Mouse (Mus musculus) intestine, embryonic 14.5 days (tissue): Measurements from ENCODE around the gene Atp6v1e1. TPM values are rescaled to one million over a fixed set of nuclear protein-coding genes. Genes with fewer than 3 reads are reported as not detected.

Experiments
- ATAC-seq: fragments of 200-750 bp; cut with Nextera tagmentation; replicated peaks from 2 replicates; pipeline ENCODE4 v1.8.0; 2017; ENCODE audit warnings: low read depth, moderate number of reproducible peaks, moderate TSS enrichment, moderate library complexity; ENCODE audit not compliant: low FRiP score, low TSS enrichment
- DNase-seq: peaks from one replicate; pipeline ENCODE4 v3.0.0-alpha.2; 2018; ENCODE audit warnings: low spot score
- H3K27ac ChIP-seq: fragments of 300-500 bp; sonication (generic); 2 replicates; pipeline ENCODE4 v1.5.1; 2014; ENCODE audit warnings: low read depth, mild to moderate bottlenecking, control low read depth
- H3K27me3 ChIP-seq: fragments of 300-500 bp; sonication (generic); replicated peaks from 2 replicates; pipeline ENCODE4 v1.6.1; 2014; ENCODE audit warnings: low read length, control low read depth; ENCODE audit not compliant: control insufficient read depth, insufficient read depth
- H3K36me3 ChIP-seq: fragments of 300-500 bp; sonication (generic); 2 replicates; pipeline ENCODE4 v1.6.1; 2014; ENCODE audit warnings: low read length, control low read depth; ENCODE audit not compliant: control insufficient read depth, insufficient read depth
- H3K4me1 ChIP-seq: fragments of 300-500 bp; sonication (generic); replicated peaks from 2 replicates; pipeline ENCODE4 v1.6.1; 2014; ENCODE audit warnings: low read length, control low read depth, mixed read lengths; ENCODE audit not compliant: control insufficient read depth, insufficient read depth
- H3K4me2 ChIP-seq: fragments of 300-500 bp; sonication (generic); 2 replicates; pipeline ENCODE4 v1.6.1; 2014; ENCODE audit warnings: low read length
- H3K4me3 ChIP-seq: fragments of 300-500 bp; sonication (generic); 2 replicates; pipeline ENCODE4 v1.5.1; 2014; ENCODE audit warnings: low read depth, low read length, control low read depth, mixed read lengths
- H3K9ac ChIP-seq: fragments of 300-500 bp; sonication (generic); 2 replicates; pipeline ENCODE4 v1.6.1; 2014; ENCODE audit warnings: mild to moderate bottlenecking, low read length
- H3K9me3 ChIP-seq: fragments of 300-500 bp; sonication (generic); 2 replicates; pipeline ENCODE4 v1.6.1; 2016; ENCODE audit warnings: low read length, control low read depth; ENCODE audit not compliant: control insufficient read depth
- WGBS: fragments of 180-500 bp; shearing (Covaris S2); extraction: QIAGEN DNeasy Blood & Tissue Kit; methylation state at CpG from one replicate; pipeline ENCODE4 v1.1.7; 2014; 5-methylcytosine and 5-hydroxymethylcytosine counted together
- microRNA-seq: library from miRNA; unstranded; fragments of <30 nt; microRNA quantifications from one replicate; pipeline ENCODE4, GENCODE M21; 2016
- polyA plus RNA-seq: library from polyadenylated mRNA; unstranded; fragments of >200 nt; fragmentation: Nextera tagmentation; extraction: Ambion mirVana; gene quantifications from 2 replicates; pipeline ENCODE4 v1.2.1, GENCODE M21; 2014

Gene Atp6v1e1
- polyA plus RNA-seq, 1 experiment from 2014 or later: 116 TPM

- no peak for ATAC-seq
Observed at GRCm38 (mm10) chr6:120773149-120773628, 49.4 kb downstream of the Atp6v1e1 start, which contains the start of gene Slc25a18. Slc25a18 (plus strand) TSS chr6:120773578.

GRCm38 (mm10) chr6:120772025-120772424 lies 50.6 kb downstream of the Atp6v1e1 start:
- Histone ChIP-seq H3K27me3 (no peaks in the 10 kb centered on the region), H3K4me3 (no peak overlapping the region), H3K9me3 (no peaks in the 10 kb centered on the region), H3K9ac (no peak overlapping the region), H3K4me2 (no peak overlapping the region), H3K36me3 (no peaks in the 10 kb centered on the region; the same call in 1 of the 2 replicates), H3K4me1 (no peaks in the 10 kb centered on the region), H3K27ac (no peak overlapping the region)
- no peak for ATAC-seq
- no peak for DNase-seq

More at GRCm38 (mm10) chr6:120773149-120773628, 49.4 kb downstream of the Atp6v1e1 start, which contains the start of gene Slc25a18:
- no peak for DNase-seq
- H3K9ac ChIP-seq: no peak within 1 kb of the TSS
- H3K4me1 ChIP-seq: no peaks in the 10 kb centered on the region
- 0 out of 2 replicates have a peak within 1 kb of the TSS, but pooled peaks have one; percentile 14 for H3K27ac ChIP-seq
- no peak within 1 kb of the TSS for H3K4me3 ChIP-seq
- no peaks in the 10 kb centered on the region; the same call in 1 of the 2 replicates for H3K36me3 ChIP-seq
- H3K9me3 ChIP-seq: no peaks in the 10 kb centered on the region
- WGBS: 55% methylated on average over 5 of the region's 5 CpGs
- no peak within 1 kb of the TSS for H3K4me2 ChIP-seq
- H3K27me3 ChIP-seq: no peaks in the 10 kb centered on the region

- no peak overlapping the region for H3K4me3 ChIP-seq
- 68% methylated on average over 1 of the region's 1 CpGs for WGBS
- DNase-seq (no peak), ATAC-seq (no peak)
- no peak overlapping the region for H3K4me2 ChIP-seq
- no peak overlapping the region for H3K9ac ChIP-seq
- H3K4me1 ChIP-seq: no peaks in the 10 kb centered on the region
- no peaks in the 10 kb centered on the region for H3K9me3 ChIP-seq
- H3K27ac ChIP-seq: no peak overlapping the region
- H3K27me3 ChIP-seq: no peaks in the 10 kb centered on the region
- no peaks in the 10 kb centered on the region; the same call in 1 of the 2 replicates for H3K36me3 ChIP-seq
Observed at GRCm38 (mm10) chr6:120771366-120771765, 51.2 kb downstream of the Atp6v1e1 start.

- no peak for DNase-seq
- no peak overlapping the region for H3K4me3 ChIP-seq
- ATAC-seq: no peak
- no peak overlapping the region for H3K27ac ChIP-seq
- no peaks in the 10 kb centered on the region for H3K4me1 ChIP-seq
- H3K36me3 ChIP-seq: no peaks in the 10 kb centered on the region; the same call in 1 of the 2 replicates
- no peaks in the 10 kb centered on the region for H3K27me3 ChIP-seq
- H3K9ac ChIP-seq: no peak overlapping the region
- H3K4me2 ChIP-seq: no peak overlapping the region
- H3K9me3 ChIP-seq: no peaks in the 10 kb centered on the region
- WGBS: 81% methylated on average over 1 of the region's 1 CpGs
Observed at GRCm38 (mm10) chr6:120769972-120770371, 52.6 kb downstream of the Atp6v1e1 start.

- H3K4me3 ChIP-seq: no peak overlapping the region
- no peak for DNase-seq
- H3K4me1 ChIP-seq: no peaks in the 10 kb centered on the region
- whole genome bisulfite sequencing: 82% methylated on average over 2 of the region's 2 CpGs
- no peak for ATAC-seq
- no peak overlapping the region for H3K4me2 ChIP-seq
- H3K36me3 ChIP-seq: peaks cover 11% of the 10 kb centered on the region; the same call in 1 of the 2 replicates
- H3K27me3 ChIP-seq: no peaks in the 10 kb centered on the region
- H3K27ac ChIP-seq: no peak overlapping the region
- H3K9ac ChIP-seq: no peak overlapping the region
- H3K9me3 ChIP-seq: no peaks in the 10 kb centered on the region
Observed at GRCm38 (mm10) chr6:120761151-120761550, 61.4 kb downstream of the Atp6v1e1 start.

GRCm38 (mm10) chr6:120746416-120746815 lies 76.2 kb downstream of the Atp6v1e1 start:
- Histone ChIP-seq H3K9me3 (no peaks in the 10 kb centered on the region), H3K4me2 (no peak overlapping the region), H3K36me3 (no peaks in the 10 kb centered on the region), H3K4me1 (0 out of 2 replicates have a peak, but pooled peaks cover 2% of the 10 kb centered on the region), H3K9ac (no peak overlapping the region), H3K27me3 (no peaks in the 10 kb centered on the region), H3K27ac (no peak overlapping the region), H3K4me3 (no peak overlapping the region)
- DNase-seq (no peak), ATAC-seq (no peak)
- WGBS: 86% methylated on average over 2 of the region's 2 CpGs

Small RNAs within 50 kb of the gene (microRNA-seq; reads per million reads assigned to microRNA genes)
- gene Gm25193: not detected

Other genes with a start within 250 kb of the Atp6v1e1 start
- 1.9 and 2.0 TPM in 2 replicates for gene Cecr2, start 156.4 kb downstream of the Atp6v1e1 start, polyA plus RNA-seq
- 0.09 TPM in 2 replicates for gene Slc25a18, start 49.2 kb downstream of the Atp6v1e1 start, polyA plus RNA-seq
- gene Bcl2l13, start 13.4 kb upstream of the Atp6v1e1 start, polyA plus RNA-seq: 27.2 and 27.6 TPM in 2 replicates
- gene Bid, start 94.1 kb upstream of the Atp6v1e1 start, polyA plus RNA-seq: 25.1 and 26.5 TPM in 2 replicates